ENCODE assay signal across 21 mouse cellular contexts in the genomic region with DNA sequence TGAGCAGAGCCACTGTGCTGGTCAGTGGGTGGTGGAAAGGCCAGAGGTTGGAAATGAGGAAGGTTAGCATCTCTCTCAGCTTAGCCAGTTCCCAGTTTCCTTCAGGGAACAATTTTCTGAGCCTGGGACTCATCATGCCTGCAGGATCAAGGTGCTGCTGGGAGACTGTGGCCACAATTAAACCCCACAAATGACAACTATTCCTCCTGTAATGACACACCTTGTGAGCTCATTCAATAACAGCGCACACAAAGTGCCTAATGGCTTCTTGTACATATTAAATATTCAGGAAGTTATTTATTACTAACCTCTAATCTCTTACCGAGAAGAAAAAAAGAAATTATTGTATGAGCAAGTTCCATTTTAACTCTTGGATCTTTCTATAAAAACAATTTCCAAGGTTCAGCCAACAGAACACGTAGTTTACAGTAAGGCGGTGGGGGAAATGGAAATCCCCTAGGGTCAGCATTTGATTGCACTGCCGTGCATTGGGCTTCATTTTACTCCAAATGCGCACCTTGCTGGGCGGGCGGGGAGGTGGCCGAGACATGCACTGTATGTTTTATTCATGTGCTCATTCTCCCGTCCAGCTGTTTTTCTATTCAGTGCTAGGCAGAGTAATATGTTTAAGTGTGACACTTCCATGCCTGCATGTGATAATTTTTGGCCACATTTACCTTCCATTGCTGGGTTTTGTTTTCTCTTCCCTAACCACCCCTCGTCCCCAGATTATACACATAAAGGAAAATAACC.
A peak's percentile ranks its signal among the peaks of the same experiment; 100 is the strongest.
DNase-seq lines count a peak whose midpoint lies in the region; ATAC-seq and TF ChIP-seq lines count a peak whose summit lies in the region.
"Had no signal": no experiment of that assay in that cellular context is flagged by ENCODE, and none has a peak within 500 bp of the region (broad histone marks: within the 10 kb centered on the region; RNA-seq: fewer than 3 reads in every experiment).

No protein-coding gene starts in this region.

- H3K9me3 ChIP-seq in heart, embryonic 10.5 days, result no peaks in the 10 kb centered on the region
- no peaks in the 10 kb centered on the region for H3K9me3 ChIP-seq in limb, embryonic 13.5 days
- no peaks in the 10 kb centered on the region for H3K9me3 ChIP-seq in limb, embryonic 10.5 days (replicated peaks)
- H3K9me3 ChIP-seq in midbrain, postnatal 0 days (ENCODE audit: low read length), result no peaks in the 10 kb centered on the region
- H3K9me3 ChIP-seq: embryonic facial prominence, embryonic 13.5 days; liver, embryonic 13.5 days; lung, embryonic 15.5 days had no signal

- 85% methylated on average over 11 of the region's 11 CpGs for WGBS in heart, embryonic 10.5 days
- 50% methylated on average over 11 of the region's 11 CpGs for WGBS in limb, embryonic 13.5 days
- 92% methylated on average over 11 of the region's 11 CpGs for WGBS in limb, embryonic 10.5 days
- 36% methylated on average over 11 of the region's 11 CpGs for WGBS in midbrain, postnatal 0 days

- peak; percentile 47 for DNase-seq in heart, embryonic 10.5 days (ENCODE audit: low spot score)
- no peak for DNase-seq in heart, postnatal 4 days
- no peak for DNase-seq in limb, embryonic 10.5 days (ENCODE audit: low spot score)
- DNase-seq in brain, embryonic 14.5 days (ENCODE audit: low read depth), result peak; percentile 24
- peak; percentile 4 for DNase-seq in midbrain, postnatal 0 days (ENCODE audit: low spot score)
- no peak for DNase-seq in embryo, embryonic 11 days
- DNase-seq in layer of hippocampus, adult 8-10 months (ENCODE audit: low spot score in 2 of 2), result no peak
- DNase-seq: adrenal gland, adult 8-10 months; cerebellum, adult 11 months; gastrocnemius, postnatal 10 days; heart, adult 2 months; left cerebral cortex, postnatal 4 days; liver, embryonic 13.5 days; retina, postnatal 1 day; right cerebral cortex, postnatal 4 days; thymus, postnatal 4 days had no signal

- H3K27me3 ChIP-seq in heart, embryonic 10.5 days (ENCODE audit: insufficient read depth, poor library complexity, severe bottlenecking), result no peaks in the 10 kb centered on the region
- H3K27me3 ChIP-seq in limb, embryonic 13.5 days, result no peaks in the 10 kb centered on the region
- no peaks in the 10 kb centered on the region for H3K27me3 ChIP-seq in limb, embryonic 10.5 days (ENCODE audit: low read depth, poor library complexity, severe bottlenecking)
- H3K27me3 ChIP-seq in midbrain, postnatal 0 days (ENCODE audit: insufficient read depth, low read length), result no peaks in the 10 kb centered on the region
- H3K27me3 ChIP-seq: embryonic facial prominence, embryonic 13.5 days; liver, embryonic 13.5 days; lung, embryonic 15.5 days had no signal

- H3K9ac ChIP-seq in limb, embryonic 13.5 days, result no peak overlapping the region
- H3K9ac ChIP-seq in midbrain, postnatal 0 days (replicated peaks; ENCODE audit: low read length, poor library complexity, severe bottlenecking), result no peak overlapping the region
- H3K9ac ChIP-seq: embryonic facial prominence, embryonic 13.5 days; liver, embryonic 13.5 days; lung, embryonic 15.5 days had no signal

- H3K36me3 ChIP-seq in heart, embryonic 10.5 days, result no peaks in the 10 kb centered on the region
- H3K36me3 ChIP-seq in limb, embryonic 13.5 days, result no peaks in the 10 kb centered on the region
- no peaks in the 10 kb centered on the region for H3K36me3 ChIP-seq in limb, embryonic 10.5 days
- no peaks in the 10 kb centered on the region for H3K36me3 ChIP-seq in midbrain, postnatal 0 days (ENCODE audit: insufficient read depth, low read length)
- H3K36me3 ChIP-seq: embryonic facial prominence, embryonic 13.5 days; liver, embryonic 13.5 days; lung, embryonic 15.5 days had no signal

- no peak for TF ChIP-seq POLR2A in brain, embryonic 14.5 days (IDR thresholded peaks at IDR 0.05; ENCODE audit: borderline replicate concordance, extremely low read depth, insufficient read depth, insufficient read length, poor library complexity, severe bottlenecking)

- no peak overlapping the region for H3K4me2 ChIP-seq in limb, embryonic 13.5 days (replicated peaks)
- no peak overlapping the region for H3K4me2 ChIP-seq in midbrain, postnatal 0 days (ENCODE audit: low read depth, low read length, poor library complexity, severe bottlenecking)
- H3K4me2 ChIP-seq: embryonic facial prominence, embryonic 13.5 days; liver, embryonic 13.5 days; lung, embryonic 15.5 days had no signal

- H3K4me1 ChIP-seq in heart, embryonic 10.5 days, result no peaks in the 10 kb centered on the region
- 0 out of 2 replicates have a peak, but pooled peaks cover 9% of the 10 kb centered on the region for H3K4me1 ChIP-seq in limb, embryonic 13.5 days
- no peaks in the 10 kb centered on the region for H3K4me1 ChIP-seq in limb, embryonic 10.5 days
- H3K4me1 ChIP-seq in midbrain, postnatal 0 days (ENCODE audit: insufficient read depth, low read length), result no peaks in the 10 kb centered on the region
- H3K4me1 ChIP-seq: embryonic facial prominence, embryonic 13.5 days; liver, embryonic 13.5 days; lung, embryonic 15.5 days had no signal

- no peak for TF ChIP-seq CTCF in brain, embryonic 14.5 days (IDR thresholded peaks at IDR 0.05; ENCODE audit: borderline replicate concordance, extremely low read depth, insufficient read depth, insufficient read length)
- no peak for TF ChIP-seq CTCF in midbrain, postnatal 0 days (IDR thresholded peaks at IDR 0.05)

- 0 out of 2 replicates have a peak, but pooled peaks have one; percentile 48 for ATAC-seq in limb, embryonic 13.5 days (ENCODE audit: low FRiP score, low read depth)
- no peak for ATAC-seq in midbrain, postnatal 0 days (ENCODE audit: low FRiP score)
- ATAC-seq: inflammation-experienced regulatory T-cells, adult 6 months had no signal

- H3K27ac ChIP-seq in heart, embryonic 10.5 days, result no peak overlapping the region
- H3K27ac ChIP-seq in limb, embryonic 13.5 days, result no peak overlapping the region
- no peak overlapping the region for H3K27ac ChIP-seq in limb, embryonic 10.5 days
- H3K27ac ChIP-seq in midbrain, postnatal 0 days (ENCODE audit: low read depth, low read length), result no peak overlapping the region
- H3K27ac ChIP-seq: embryonic facial prominence, embryonic 13.5 days; heart, adult 2 months; liver, embryonic 13.5 days; lung, embryonic 15.5 days; macrophage had no signal

- no peak overlapping the region for H3K4me3 ChIP-seq in heart, embryonic 10.5 days
- no peak overlapping the region for H3K4me3 ChIP-seq in limb, embryonic 13.5 days
- H3K4me3 ChIP-seq in limb, embryonic 10.5 days, result no peak overlapping the region
- H3K4me3 ChIP-seq in midbrain, postnatal 0 days (ENCODE audit: low read depth, low read length), result no peak overlapping the region
- H3K4me3 ChIP-seq: embryonic facial prominence, embryonic 13.5 days; heart, adult 2 months; liver, embryonic 13.5 days; lung, embryonic 15.5 days had no signal

Comparison
In these comparisons a context has a peak if more than half of its experiments do, and no peak if none do; other contexts are left out.
1. DNase-seq: peak in heart, embryonic 10.5 days (single experiment), brain, embryonic 14.5 days (single experiment) and midbrain, postnatal 0 days (single experiment); none in heart, postnatal 4 days (single experiment), limb, embryonic 10.5 days (single experiment), embryo, embryonic 11 days (single experiment) and layer of hippocampus, adult 8-10 months (0 of 2).